Mouse (Mus musculus) midbrain, embryonic 12.5 days (tissue): Measurements from ENCODE around the gene Mtf1. TPM values are rescaled to one million over a fixed set of nuclear protein-coding genes. Genes with fewer than 3 reads are reported as not detected.

Experiments
- ATAC-seq: fragments of 200-750 bp; cut with Nextera tagmentation; 2 replicates; pipeline ENCODE4 v1.8.0; 2017; ENCODE audit warnings: low read depth, moderate TSS enrichment, moderate library complexity; ENCODE audit not compliant: low FRiP score
- H3K27ac ChIP-seq: fragments of 300-500 bp; sonication (generic); replicated peaks from 2 replicates; pipeline ENCODE4 v1.5.1; 2016; ENCODE audit warnings: mild to moderate bottlenecking
- H3K27me3 ChIP-seq: fragments of 300-500 bp; sonication (generic); 2 replicates; pipeline ENCODE4 v1.6.1; 2016; ENCODE audit warnings: mild to moderate bottlenecking
- H3K36me3 ChIP-seq: fragments of 300-500 bp; sonication (generic); 2 replicates; pipeline ENCODE4 v1.6.1; 2016
- H3K4me1 ChIP-seq: fragments of 300-500 bp; sonication (generic); 2 replicates; pipeline ENCODE4 v1.6.1; 2016
- H3K4me2 ChIP-seq: fragments of 300-500 bp; sonication (generic); replicated peaks from 2 replicates; pipeline ENCODE4 v1.6.1; 2016; ENCODE audit warnings: mild to moderate bottlenecking, moderate library complexity
- H3K4me3 ChIP-seq: fragments of 300-500 bp; sonication (generic); 2 replicates; pipeline ENCODE4 v1.5.1; 2016; ENCODE audit warnings: mild to moderate bottlenecking
- H3K9ac ChIP-seq: fragments of 300-500 bp; sonication (generic); replicated peaks from 2 replicates; pipeline ENCODE4 v1.6.1; 2016; ENCODE audit warnings: mild to moderate bottlenecking, moderate library complexity
- H3K9me3 ChIP-seq: fragments of 300-500 bp; sonication (generic); 2 replicates; pipeline ENCODE4 v1.6.1; 2016; ENCODE audit warnings: mild to moderate bottlenecking
- WGBS: fragments of 180-500 bp; shearing (Covaris S2); methylation state at CpG from one replicate; pipeline ENCODE4 v1.1.7; 2016; 5-methylcytosine and 5-hydroxymethylcytosine counted together
- polyA plus RNA-seq: library from polyadenylated mRNA; unstranded; fragments of >200 nt; fragmentation: Nextera tagmentation; extraction: Ambion mirVana; gene quantifications from 2 replicates; pipeline ENCODE4 v1.2.1, GENCODE M21; 2016

Gene Mtf1
- polyA plus RNA-seq, 1 experiment from 2014 or later, result 15.1 TPM

GRCm38 (mm10) chr4:124840998-124841397 is 39.1 kb downstream of the Mtf1 start:
- ATAC-seq, result no peak
- Histone ChIP-seq H3K36me3 (peaks cover 71% of the 10 kb centered on the region), H3K27me3 (no peaks in the 10 kb centered on the region), H3K9me3 (no peaks in the 10 kb centered on the region), H3K4me1 (no peaks in the 10 kb centered on the region), H3K27ac (no peak overlapping the region), H3K4me2 (no peak overlapping the region), H3K9ac (no peak overlapping the region), H3K4me3 (no peak overlapping the region)
- 100% methylated on average over 1 of the region's 1 CpGs for WGBS

GRCm38 (mm10) chr4:124843493-124843892 is 41.6 kb downstream of the Mtf1 start:
- H3K9me3 ChIP-seq, result no peaks in the 10 kb centered on the region
- H3K4me1 ChIP-seq, result peaks cover 8% of the 10 kb centered on the region; the same call in 1 of the 2 replicates
- no peak overlapping the region for H3K4me3 ChIP-seq
- no peak overlapping the region for H3K27ac ChIP-seq
- 59% methylated on average over 11 of the region's 11 CpGs for WGBS
- H3K27me3 ChIP-seq, result no peaks in the 10 kb centered on the region
- ATAC-seq, result no peak
- peaks cover 58% of the 10 kb centered on the region for H3K36me3 ChIP-seq
- no peak overlapping the region for H3K9ac ChIP-seq
- H3K4me2 ChIP-seq, result no peak overlapping the region

GRCm38 (mm10) chr4:124847573-124847972 is 45.7 kb downstream of the Mtf1 start:
- Histone ChIP-seq H3K9me3 (no peaks in the 10 kb centered on the region), H3K36me3 (peaks cover 22% of the 10 kb centered on the region), H3K4me3 (no peak overlapping the region), H3K4me1 (peaks cover 27% of the 10 kb centered on the region), H3K9ac (no peak overlapping the region; the same call in 1 of the 2 replicates), H3K27ac (0 out of 2 replicates have a peak overlapping the region, but pooled peaks have one; percentile 7), H3K27me3 (no peaks in the 10 kb centered on the region), H3K4me2 (no peak overlapping the region)
- no peak for ATAC-seq
- 5% methylated on average over 8 of the region's 8 CpGs for WGBS

- Histone ChIP-seq H3K4me2 (peak overlapping the region; percentile 92), H3K36me3 (peaks cover 22% of the 10 kb centered on the region), H3K9me3 (no peaks in the 10 kb centered on the region), H3K9ac (peak overlapping the region; percentile 87), H3K4me3 (peak overlapping the region; percentile 100), H3K4me1 (peaks cover 27% of the 10 kb centered on the region), H3K27me3 (no peaks in the 10 kb centered on the region), H3K27ac (peak overlapping the region; percentile 96)
- ATAC-seq, result peak; percentile 57
- 2% methylated on average over 24 of the region's 24 CpGs for WGBS
Observed at GRCm38 (mm10) chr4:124849631-124850260, 47.8 kb downstream of the Mtf1 start.

GRCm38 (mm10) chr4:124850261-124850913 is 48.5 kb downstream of the Mtf1 start, which contains the start of gene Yrdc:
Gene Yrdc (plus strand): TSS chr4:124850679.
- Histone ChIP-seq H3K9ac (peak within 1 kb of the TSS; percentile 87), H3K27ac (peak within 1 kb of the TSS; percentile 96), H3K4me3 (peak within 1 kb of the TSS; percentile 100), H3K36me3 (peaks cover 20% of the 10 kb centered on the region), H3K9me3 (no peaks in the 10 kb centered on the region), H3K27me3 (no peaks in the 10 kb centered on the region), H3K4me1 (peaks cover 27% of the 10 kb centered on the region), H3K4me2 (peak within 1 kb of the TSS; percentile 92)
- ATAC-seq, result peak; percentile 93
- under 1% methylated on average over 86 of the region's 90 CpGs for whole genome bisulfite sequencing

- WGBS, result 1% methylated on average over 64 of the region's 75 CpGs
- no peaks in the 10 kb centered on the region for H3K27me3 ChIP-seq
- H3K9me3 ChIP-seq, result no peaks in the 10 kb centered on the region
- peak within 1 kb of the TSS; percentile 87 for H3K9ac ChIP-seq
- H3K27ac ChIP-seq, result peak within 1 kb of the TSS; percentile 96
- H3K4me1 ChIP-seq, result peaks cover 27% of the 10 kb centered on the region
- peak within 1 kb of the TSS; percentile 100 for H3K4me3 ChIP-seq
- ATAC-seq, result peak; percentile 31
- peaks cover 27% of the 10 kb centered on the region for H3K36me3 ChIP-seq
- peak within 1 kb of the TSS; percentile 92 for H3K4me2 ChIP-seq
Observed at GRCm38 (mm10) chr4:124850933-124851658, 49.2 kb downstream of the Mtf1 start, which contains the start of gene 1110065P20Rik. Gene 1110065P20Rik (minus strand): TSS chr4:124851196.

- Histone ChIP-seq H3K4me3 (no peak overlapping the region), H3K27ac (no peak overlapping the region), H3K9ac (no peak overlapping the region), H3K4me1 (peaks cover 22% of the 10 kb centered on the region), H3K27me3 (no peaks in the 10 kb centered on the region), H3K36me3 (peaks cover 59% of the 10 kb centered on the region), H3K4me2 (no peak overlapping the region), H3K9me3 (no peaks in the 10 kb centered on the region)
- 95% methylated on average over 8 of the region's 8 CpGs for WGBS
- ATAC-seq, result no peak
Observed at GRCm38 (mm10) chr4:124856294-124856693, 54.4 kb downstream of the Mtf1 start.

GRCm38 (mm10) chr4:124858370-124858769 is 56.5 kb downstream of the Mtf1 start:
- Histone ChIP-seq H3K4me2 (no peak overlapping the region), H3K9me3 (no peaks in the 10 kb centered on the region), H3K9ac (no peak overlapping the region), H3K4me1 (peaks cover 19% of the 10 kb centered on the region), H3K27ac (no peak overlapping the region), H3K27me3 (peaks cover 7% of the 10 kb centered on the region; the same call in 1 of the 2 replicates), H3K36me3 (peaks cover 57% of the 10 kb centered on the region), H3K4me3 (no peak overlapping the region)
- ATAC-seq, result no peak
- 82% methylated on average over 5 of the region's 5 CpGs for WGBS

GRCm38 (mm10) chr4:124860446-124860845 is 58.5 kb downstream of the Mtf1 start:
- Histone ChIP-seq H3K27me3 (peaks cover 7% of the 10 kb centered on the region; the same call in 1 of the 2 replicates), H3K4me1 (peaks cover 19% of the 10 kb centered on the region), H3K9ac (no peak overlapping the region; the same call in 1 of the 2 replicates), H3K4me2 (peak overlapping the region; percentile 75), H3K4me3 (0 out of 2 replicates have a peak overlapping the region, but pooled peaks have one; percentile 76), H3K9me3 (no peaks in the 10 kb centered on the region), H3K36me3 (peaks cover 38% of the 10 kb centered on the region), H3K27ac (no peak overlapping the region)
- ATAC-seq, result no peak
- 16% methylated on average over 7 of the region's 7 CpGs for WGBS

- Histone ChIP-seq H3K4me1 (peaks cover 19% of the 10 kb centered on the region), H3K4me2 (peak within 1 kb of the TSS; percentile 75), H3K4me3 (peak within 1 kb of the TSS; percentile 76), H3K9ac (peak within 1 kb of the TSS; percentile 79), H3K9me3 (no peaks in the 10 kb centered on the region), H3K36me3 (peaks cover 27% of the 10 kb centered on the region), H3K27me3 (peaks cover 7% of the 10 kb centered on the region; the same call in 1 of the 2 replicates), H3K27ac (peak within 1 kb of the TSS; percentile 74)
- ATAC-seq, result peak; percentile 55
- WGBS, result 1% methylated on average over 60 of the region's 77 CpGs
Observed at GRCm38 (mm10) chr4:124861283-124862188, 59.6 kb downstream of the Mtf1 start, which contains the start of gene Maneal. Gene Maneal (minus strand): TSS chr4:124862171.

GRCm38 (mm10) chr4:124872719-124873118 is 70.8 kb downstream of the Mtf1 start:
- Histone ChIP-seq H3K4me2 (no peak overlapping the region), H3K36me3 (no peaks in the 10 kb centered on the region), H3K4me3 (no peak overlapping the region), H3K27ac (no peak overlapping the region), H3K27me3 (no peaks in the 10 kb centered on the region), H3K9me3 (no peaks in the 10 kb centered on the region), H3K9ac (no peak overlapping the region), H3K4me1 (no peaks in the 10 kb centered on the region)
- ATAC-seq, result no peak
- 95% methylated on average over 1 of the region's 1 CpGs for WGBS
